Mouse (Mus musculus) MEL (cell line): ENCODE results near the gene Nat9. TPM values are rescaled to one million over a fixed set of nuclear protein-coding genes. Genes with fewer than 3 reads are reported as not detected.

Experiments
- DNase-seq: peaks from one replicate; pipeline ENCODE4 v3.0.0; 2011; ENCODE audit warnings: low read depth, low spot score
- H3K27ac ChIP-seq: 2 replicates; pipeline ENCODE4 v1.5.1; 2012; ENCODE audit warnings: low read depth, mild to moderate bottlenecking, control low read depth, low read length, moderate library complexity; ENCODE audit not compliant: control insufficient read depth
- H3K27me3 ChIP-seq, 2 experiments: fragments of 150-350 bp in 1 of 2; sonication (generic) in 1 of 2; 2 replicates each; pipeline ENCODE4 v1.6.1; 2012; ENCODE audit warnings: low read length in 2 of 2, mild to moderate bottlenecking in 2 of 2, improper control_type of control experiment in 1 of 2, moderate library complexity in 1 of 2; ENCODE audit not compliant: insufficient read depth in 2 of 2, control insufficient read depth in 1 of 2
- H3K36me3 ChIP-seq, 2 experiments: 2 replicates each; pipeline ENCODE4 v1.6.1; 2012 to 2014; ENCODE audit warnings: low read length in 2 of 2, improper control_type of control experiment in 1 of 2, inconsistent platforms in 1 of 2, mild to moderate bottlenecking in 1 of 2; ENCODE audit not compliant: insufficient read depth in 2 of 2, control insufficient read depth in 1 of 2
- H3K4me1 ChIP-seq, 2 experiments: fragments of 150-350 bp in 1 of 2; sonication (generic) in 1 of 2; 2 replicates each; pipeline ENCODE4 v1.6.1; 2012; ENCODE audit warnings: low read length in 2 of 2, improper control_type of control experiment in 1 of 2, mild to moderate bottlenecking in 1 of 2; ENCODE audit not compliant: insufficient read depth in 2 of 2, control insufficient read depth in 1 of 2
- H3K4me3 ChIP-seq, 2 experiments: fragments of 150-350 bp in 1 of 2; sonication (generic) in 1 of 2; 2 replicates each; pipeline ENCODE4 v1.5.1; 2012; ENCODE audit warnings: low read depth in 2 of 2, low read length in 2 of 2, mild to moderate bottlenecking in 2 of 2, moderate library complexity in 2 of 2, control low read depth in 1 of 2, improper control_type of control experiment in 1 of 2; ENCODE audit not compliant: control insufficient read depth in 1 of 2, insufficient read depth in 1 of 2
- H3K79me2 ChIP-seq: 2 replicates; pipeline ENCODE4 v1.6.1; 2012; ENCODE audit warnings: mild to moderate bottlenecking, low read length, moderate library complexity; ENCODE audit not compliant: control insufficient read depth, poor library complexity, insufficient read depth
- H3K9ac ChIP-seq: 2 replicates; pipeline ENCODE4 v1.6.1; 2012; ENCODE audit warnings: low read depth, mild to moderate bottlenecking, control low read depth, low read length, moderate library complexity; ENCODE audit not compliant: control insufficient read depth, poor library complexity, severe bottlenecking
- H3K9me3 ChIP-seq: fragments of 150-350 bp; sonication (generic); replicated peaks from 2 replicates; pipeline ENCODE4 v1.6.1; 2012; ENCODE audit warnings: mild to moderate bottlenecking, low read length, improper control_type of control experiment, moderate library complexity; ENCODE audit not compliant: insufficient read depth
- BHLHE40 ChIP-seq: IDR thresholded peaks from 2 replicates; pipeline ENCODE4 v1.6.1; 2012; ENCODE audit warnings: low read depth, mild to moderate bottlenecking, inconsistent platforms, low read length, improper control_type of control experiment, borderline replicate concordance
- CHD1 ChIP-seq: IDR thresholded peaks from 2 replicates; pipeline ENCODE4 v1.6.1; 2012; ENCODE audit warnings: low read depth, mild to moderate bottlenecking, inconsistent platforms, low read length, improper control_type of control experiment
- CHD2 ChIP-seq: IDR thresholded peaks from 2 replicates; pipeline ENCODE4 v1.6.1; 2011; ENCODE audit warnings: low read length, improper control_type of control experiment
- CTCF ChIP-seq, 3 experiments: IDR thresholded peaks in 2 of 3; conservative IDR thresholded peaks in 1 of 3; 2 replicates each; pipeline ENCODE4 v1.5.1; 2011 to 2012; ENCODE audit warnings: low read length in 3 of 3, low read depth in 2 of 3, mild to moderate bottlenecking in 2 of 3, improper control_type of control experiment in 1 of 3, inconsistent platforms in 1 of 3, mixed read lengths in 1 of 3, moderate library complexity in 1 of 3; ENCODE audit not compliant: control insufficient read depth in 1 of 3, insufficient read depth in 1 of 3, poor library complexity in 1 of 3, severe bottlenecking in 1 of 3
- E2F4 ChIP-seq: IDR thresholded peaks from 2 replicates; pipeline ENCODE4 v1.6.1; 2011; ENCODE audit warnings: low read depth, low read length, improper control_type of control experiment, borderline replicate concordance
- ELF1 ChIP-seq: IDR thresholded peaks from 2 replicates; pipeline ENCODE4 v1.6.1; 2014; ENCODE audit warnings: low read depth, mild to moderate bottlenecking, inconsistent platforms, low read length, improper control_type of control experiment, moderate library complexity
- EP300 ChIP-seq, 2 experiments: IDR thresholded peaks; 2 replicates each; pipeline ENCODE4 v1.6.1; 2011; ENCODE audit warnings: improper control_type of control experiment in 2 of 2, low read length in 2 of 2, low read depth in 1 of 2, mild to moderate bottlenecking in 1 of 2
- ETS1 ChIP-seq: IDR thresholded peaks from 2 replicates; pipeline ENCODE4 v1.6.1; 2012; ENCODE audit warnings: low read depth, mild to moderate bottlenecking, inconsistent platforms, low read length, improper control_type of control experiment, moderate library complexity
- GABPA ChIP-seq: IDR thresholded peaks from 2 replicates; pipeline ENCODE4 v1.6.1; 2012; ENCODE audit warnings: low read depth, mild to moderate bottlenecking, inconsistent platforms, low read length, improper control_type of control experiment, moderate library complexity
- GATA1 ChIP-seq: IDR thresholded peaks from 2 replicates; pipeline ENCODE4 v1.6.1; 2011; ENCODE audit warnings: low read depth, low read length, improper control_type of control experiment
- HCFC1 ChIP-seq: IDR thresholded peaks from 2 replicates; pipeline ENCODE4 v1.6.1; 2012; ENCODE audit warnings: low read depth, mild to moderate bottlenecking, inconsistent platforms, low read length, improper control_type of control experiment, moderate library complexity
- JUND ChIP-seq: IDR thresholded peaks from 2 replicates; pipeline ENCODE4 v1.6.1; 2011; ENCODE audit warnings: low read depth, mild to moderate bottlenecking, improper control_type of control experiment, low read length
- KAT2A ChIP-seq: conservative IDR thresholded peaks from 2 replicates; pipeline ENCODE4 v1.6.1; 2012; ENCODE audit warnings: low read depth, low read length, improper control_type of control experiment, inconsistent platforms
- MAFK ChIP-seq: IDR thresholded peaks from 2 replicates; pipeline ENCODE4 v1.6.1; 2011; ENCODE audit warnings: low read depth, mild to moderate bottlenecking, low read length, improper control_type of control experiment, borderline replicate concordance
- MAX ChIP-seq: IDR thresholded peaks from 2 replicates; pipeline ENCODE4 v1.6.1; 2011; ENCODE audit warnings: low read length, improper control_type of control experiment
- MAZ ChIP-seq: IDR thresholded peaks from 2 replicates; pipeline ENCODE4 v1.6.1; 2012; ENCODE audit warnings: low read depth, mild to moderate bottlenecking, inconsistent platforms, low read length, improper control_type of control experiment
- MXI1 ChIP-seq: IDR thresholded peaks from 2 replicates; pipeline ENCODE4 v1.6.1; 2011; ENCODE audit warnings: mild to moderate bottlenecking, low read depth, low read length, improper control_type of control experiment
- MYB ChIP-seq: IDR thresholded peaks from 2 replicates; pipeline ENCODE4 v1.6.1; 2011; ENCODE audit warnings: mild to moderate bottlenecking, low read depth, low read length, improper control_type of control experiment
- MYC ChIP-seq: IDR thresholded peaks from 2 replicates; pipeline ENCODE4 v1.6.1; 2011; ENCODE audit warnings: low read depth, mild to moderate bottlenecking, low read length, improper control_type of control experiment, moderate library complexity
- NELFE ChIP-seq: IDR thresholded peaks from 2 replicates; pipeline ENCODE4 v1.6.1; 2011; ENCODE audit warnings: low read depth, low read length, improper control_type of control experiment
- NRF1 ChIP-seq: IDR thresholded peaks from 2 replicates; pipeline ENCODE4 v1.6.1; 2014; ENCODE audit warnings: low read depth, mild to moderate bottlenecking, inconsistent platforms, low read length, improper control_type of control experiment, moderate library complexity; ENCODE audit not compliant: poor library complexity, insufficient read depth, severe bottlenecking
- POLR2A ChIP-seq, 2 experiments: IDR thresholded peaks; 2 replicates each; pipeline ENCODE4 v1.6.1; 2011 to 2012; ENCODE audit warnings: low read length in 2 of 2, mild to moderate bottlenecking in 2 of 2, control low read depth in 1 of 2, improper control_type of control experiment in 1 of 2, low read depth in 1 of 2, moderate library complexity in 1 of 2; ENCODE audit not compliant: control insufficient read depth in 1 of 2, insufficient read depth in 1 of 2, poor library complexity in 1 of 2
- POLR2AphosphoS2 ChIP-seq: IDR thresholded peaks from 2 replicates; pipeline ENCODE4 v1.6.1; 2011; ENCODE audit warnings: low read length, improper control_type of control experiment
- POLR2AphosphoS5 ChIP-seq: IDR thresholded peaks from 2 replicates; pipeline ENCODE4 v1.6.1; 2012; ENCODE audit warnings: low read depth, borderline replicate concordance, mild to moderate bottlenecking, inconsistent platforms, low read length, moderate library complexity, mixed read lengths
- RAD21 ChIP-seq: IDR thresholded peaks from 2 replicates; pipeline ENCODE4 v1.6.1; 2011; ENCODE audit warnings: mild to moderate bottlenecking, low read depth, low read length, improper control_type of control experiment
- RCOR1 ChIP-seq: IDR thresholded peaks from 2 replicates; pipeline ENCODE4 v1.6.1; 2012; ENCODE audit warnings: low read depth, mild to moderate bottlenecking, inconsistent platforms, low read length, improper control_type of control experiment
- SIN3A ChIP-seq: IDR thresholded peaks from 2 replicates; pipeline ENCODE4 v1.6.1; 2012; ENCODE audit warnings: low read length, improper control_type of control experiment, inconsistent platforms
- SMC3 ChIP-seq: IDR thresholded peaks from 2 replicates; pipeline ENCODE4 v1.6.1; 2011; ENCODE audit warnings: low read depth, low read length, improper control_type of control experiment
- TAL1 ChIP-seq: IDR thresholded peaks from 2 replicates; pipeline ENCODE4 v1.6.1; 2012; ENCODE audit warnings: mild to moderate bottlenecking, inconsistent platforms, low read length, moderate library complexity, mixed read lengths
- TBP ChIP-seq: IDR thresholded peaks from 2 replicates; pipeline ENCODE4 v1.8.0; 2011; ENCODE audit warnings: low read depth, low read length, improper control_type of control experiment
- UBTF ChIP-seq: IDR thresholded peaks from 2 replicates; pipeline ENCODE4 v1.6.1; 2012; ENCODE audit warnings: low read depth, mild to moderate bottlenecking, inconsistent platforms, low read length, improper control_type of control experiment, moderate library complexity, borderline replicate concordance; ENCODE audit not compliant: insufficient read depth
- USF1 ChIP-seq: IDR thresholded peaks from 2 replicates; pipeline ENCODE4 v1.6.1; 2014; ENCODE audit warnings: low read depth, mild to moderate bottlenecking, inconsistent platforms, low read length, improper control_type of control experiment, moderate library complexity
- USF2 ChIP-seq, 2 experiments: IDR thresholded peaks; 2 replicates each; pipeline ENCODE4 v1.6.1; 2011 to 2012; ENCODE audit warnings: improper control_type of control experiment in 2 of 2, low read length in 2 of 2, borderline replicate concordance in 1 of 2, inconsistent platforms in 1 of 2, low read depth in 1 of 2, mild to moderate bottlenecking in 1 of 2; ENCODE audit not compliant: insufficient read depth in 1 of 2
- ZC3H11A ChIP-seq: IDR thresholded peaks from 2 replicates; pipeline ENCODE4 v1.6.1; 2012; ENCODE audit warnings: low read depth, mild to moderate bottlenecking, inconsistent platforms, low read length, improper control_type of control experiment
- ZKSCAN1 ChIP-seq: IDR thresholded peaks from 2 replicates; pipeline ENCODE4 v1.6.1; 2012; ENCODE audit warnings: low read depth, mild to moderate bottlenecking, inconsistent platforms, low read length, improper control_type of control experiment, moderate library complexity
- ZMIZ1 ChIP-seq: IDR thresholded peaks from 2 replicates; pipeline ENCODE4 v1.6.1; 2012; ENCODE audit warnings: low read depth, mild to moderate bottlenecking, inconsistent platforms, low read length, improper control_type of control experiment, moderate library complexity
- ZNF384 ChIP-seq: IDR thresholded peaks from 2 replicates; pipeline ENCODE4 v1.6.1; 2012; ENCODE audit warnings: low read depth, mild to moderate bottlenecking, inconsistent platforms, low read length, improper control_type of control experiment
- polyA plus RNA-seq, 2 experiments: library from polyadenylated mRNA; stranded (reverse) in 1 of 2; unstranded in 1 of 2; fragments of >175 nt in 1 of 2; fragments of >200 nt in 1 of 2; gene quantifications; 2 replicates each; pipeline versions ENCODE4 v1.2.1 to v1.2.4; 2012; ENCODE audit warnings: low replicate concordance in 2 of 2, low read depth in 1 of 2; ENCODE audit not compliant: insufficient read length in 2 of 2, insufficient read depth in 1 of 2, missing spikeins in 1 of 2
- total RNA-seq: library from RNA; depleted of rRNA; stranded (reverse); fragments of 300-350 nt; gene quantifications from 2 replicates; pipeline ENCODE4 v1.2.3, GENCODE M21; 2012

The Nat9 gene
- total and polyA plus RNA-seq, 3 experiments = 46.1 to 92.4 TPM; not detected in 1

- Histone ChIP-seq H3K36me3 (peaks cover 0 to 29% of the 10 kb centered on the region in 2 experiments; a peak in 2 of 4 replicates), H3K9me3 (no peaks in the 10 kb centered on the region), H3K27ac (no peak overlapping the region), H3K4me1 (peaks cover 13 to 47% of the 10 kb centered on the region in 2 experiments), H3K9ac (no peak overlapping the region), H3K4me3 (no peak overlapping the region), H3K79me2 (peaks cover 20% of the 10 kb centered on the region), H3K27me3 (no peaks in the 10 kb centered on the region)
- peak; percentile 71 for DNase-seq
- TF ChIP-seq POLR2A (IDR thresholded peaks at IDR 0.05; ENCODE audit: control insufficient read depth in 1 of 2, insufficient read depth in 1 of 2, low read depth in 1 of 2, low read length in 2 of 2, poor library complexity in 1 of 2) (no peak), POLR2AphosphoS2 (no peak), CHD1 (no peak), MAX (peak; percentile 70; the same call in 1 of the 2 replicates), JUND (no peak), ETS1 (no peak), CTCF (IDR thresholded peaks at IDR 0.05 in 2 of 3, conservative IDR thresholded peaks at IDR 0.05 in 1 of 3; ENCODE audit: control insufficient read depth in 1 of 3, insufficient read depth in 1 of 3, low read depth in 2 of 3, low read length in 3 of 3, poor library complexity in 1 of 3, severe bottlenecking in 1 of 3) (peak; percentile 76 to 80 (median 77)), ZKSCAN1 (no peak), MYB (no peak), ELF1 (no peak), USF2 (IDR thresholded peaks at IDR 0.05; ENCODE audit: borderline replicate concordance in 1 of 2, insufficient read depth in 1 of 2, low read depth in 1 of 2, low read length in 2 of 2) (no peak), KAT2A (no peak), ZMIZ1 (no peak), HCFC1 (no peak), MYC (peak; percentile 75; the same call in 1 of the 2 replicates), E2F4 (no peak), CHD2 (no peak), RCOR1 (no peak), USF1 (0 out of 2 replicates have a peak, but pooled peaks have one; percentile 22), NRF1 (no peak), TBP (no peak), POLR2AphosphoS5 (no peak), GATA1 (no peak), SMC3 (peak; percentile 65), TAL1 (no peak), RAD21 (peak; percentile 62), MXI1 (peak; percentile 73), MAZ (no peak; the same call in 1 of the 2 replicates), SIN3A (peak; percentile 66), ZNF384 (no peak), NELFE (no peak), ZC3H11A (peak; percentile 24; the same call in 1 of the 2 replicates), UBTF (no peak), EP300 (IDR thresholded peaks at IDR 0.05; ENCODE audit: low read depth in 1 of 2, low read length in 2 of 2) (no peak), BHLHE40 (no peak), MAFK (no peak), GABPA (no peak)
These were observed 27.5 kb downstream of the Nat9 start for GRCm38 (mm10) chr11:115160016-115160797.
